Mouse (Mus musculus) neural tube, embryonic 14.5 days (tissue): ENCODE measurements at regions not wholly inside any gene's neighbourhood (a gene's known extent, or its start where the extent isn't known, plus 50 kb on each side); places are given as distances from the start of the nearest gene placed in this dataset.

Experiments
- ATAC-seq: fragments of 200-750 bp; cut with Nextera tagmentation; 2 replicates; pipeline ENCODE4 v1.8.0; 2017; ENCODE audit warnings: low read depth, mild to moderate bottlenecking, moderate TSS enrichment, moderate library complexity
- H3K27ac ChIP-seq: fragments of 300-500 bp; sonication (generic); 2 replicates; pipeline ENCODE4 v1.5.1; 2014; ENCODE audit warnings: low read depth, mild to moderate bottlenecking, control low read depth, low read length, moderate library complexity, mixed read lengths
- H3K27me3 ChIP-seq: fragments of 300-500 bp; sonication (generic); 2 replicates; pipeline ENCODE4 v1.6.1; 2014; ENCODE audit warnings: low read length; ENCODE audit not compliant: control insufficient read depth, insufficient read depth
- H3K36me3 ChIP-seq: fragments of 300-500 bp; sonication (generic); 2 replicates; pipeline ENCODE4 v1.6.1; 2014; ENCODE audit warnings: low read length, mixed read lengths; ENCODE audit not compliant: control insufficient read depth, insufficient read depth
- H3K4me1 ChIP-seq: fragments of 300-500 bp; sonication (generic); 2 replicates; pipeline ENCODE4 v1.6.1; 2014; ENCODE audit warnings: low read length; ENCODE audit not compliant: control insufficient read depth, insufficient read depth
- H3K4me2 ChIP-seq: fragments of 300-500 bp; sonication (generic); 2 replicates; pipeline ENCODE4 v1.6.1; 2014; ENCODE audit warnings: mild to moderate bottlenecking, low read depth, low read length, control low read depth
- H3K4me3 ChIP-seq: fragments of 300-500 bp; sonication (generic); 2 replicates; pipeline ENCODE4 v1.5.1; 2014; ENCODE audit warnings: low read depth, low read length, control low read depth, mixed read lengths
- H3K9ac ChIP-seq: fragments of 300-500 bp; sonication (generic); replicated peaks from 2 replicates; pipeline ENCODE4 v1.6.1; 2014; ENCODE audit warnings: low read depth, mild to moderate bottlenecking, control low read depth, low read length, mixed read lengths
- H3K9me3 ChIP-seq: fragments of 300-500 bp; sonication (generic); 2 replicates; pipeline ENCODE4 v1.6.1; 2016; ENCODE audit warnings: low read length; ENCODE audit not compliant: control insufficient read depth
- WGBS: fragments of 180-500 bp; shearing (Covaris S2); extraction: QIAGEN DNeasy Blood & Tissue Kit; methylation state at CpG from one replicate; pipeline ENCODE4 v1.1.7; 2014; 5-methylcytosine and 5-hydroxymethylcytosine counted together

DNA sequence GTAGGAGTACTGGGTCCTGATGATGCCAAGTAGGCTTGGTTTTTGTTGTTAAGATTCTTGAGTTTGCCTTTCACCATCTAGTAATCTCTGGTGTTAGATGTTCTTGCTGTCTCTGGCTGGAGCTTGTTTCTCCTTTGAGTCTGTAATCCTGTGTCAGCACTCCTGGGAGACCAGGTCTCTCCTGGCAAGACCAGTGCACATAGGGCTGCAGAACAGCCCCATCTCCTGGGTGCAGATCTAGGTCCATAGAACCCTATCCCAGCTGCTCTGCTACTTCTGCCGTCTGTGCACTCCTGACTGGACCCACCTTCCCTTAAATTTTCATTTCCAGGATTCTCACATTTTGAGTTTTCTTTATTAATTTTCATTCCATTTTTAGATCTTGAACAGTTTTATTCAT, 283.9 kb downstream of the Phkb start:
- Histone ChIP-seq H3K4me3 (no peak overlapping the region), H3K27ac (no peak overlapping the region), H3K9ac (no peak overlapping the region), H3K36me3 (no peaks in the 10 kb centered on the region), H3K27me3 (no peaks in the 10 kb centered on the region), H3K4me1 (no peaks in the 10 kb centered on the region), H3K9me3 (no peaks in the 10 kb centered on the region), H3K4me2 (no peak overlapping the region)
- ATAC-seq, result no peak
- 86% methylated on average over 1 of the region's 1 CpGs for WGBS
